Mouse (Mus musculus) splenic B cell, adult 2 months (primary cell): ENCODE results near the gene Arid3a.

Source experiments
- DNase-seq: peaks from one replicate; pipeline ENCODE4 v3.0.0-alpha.2; 2011; ENCODE audit warnings: low read depth, low spot score
- H3K27me3 ChIP-seq: 2 replicates; pipeline ENCODE4 v1.6.1; 2012; ENCODE audit warnings: mild to moderate bottlenecking, low read length, moderate library complexity, mixed read lengths; ENCODE audit not compliant: control insufficient read depth, poor library complexity, insufficient read depth, severe bottlenecking
- H3K36me3 ChIP-seq: 2 replicates; pipeline ENCODE4 v1.6.1; 2012; ENCODE audit warnings: mild to moderate bottlenecking, low read length, moderate library complexity, mixed read lengths; ENCODE audit not compliant: control insufficient read depth, poor library complexity, insufficient read depth, severe bottlenecking

The Arid3a gene

GRCm38 (mm10) chr10:79916808-79917531, 9.9 kb upstream of the Arid3a start, which contains the start of gene Kiss1r:
Gene Kiss1r, plus strand, starts transcription at chr10:79916971.
- H3K36me3 ChIP-seq: no peaks in the 10 kb centered on the region
- no peaks in the 10 kb centered on the region for H3K27me3 ChIP-seq
- peak; percentile 73 for DNase-seq

GRCm38 (mm10) chr10:79917532-79918100, 9.2 kb upstream of the Arid3a start:
- DNase-seq: no peak
- no peaks in the 10 kb centered on the region for H3K27me3 ChIP-seq
- no peaks in the 10 kb centered on the region for H3K36me3 ChIP-seq

- DNase-seq: no peak
- Histone ChIP-seq H3K36me3 (no peaks in the 10 kb centered on the region), H3K27me3 (no peaks in the 10 kb centered on the region)
Observed at GRCm38 (mm10) chr10:79918231-79919078, 8.4 kb upstream of the Arid3a start.

- no peaks in the 10 kb centered on the region for H3K27me3 ChIP-seq
- DNase-seq: peak; percentile 27
Observed at GRCm38 (mm10) chr10:79919251-79919849, 7.5 kb upstream of the Arid3a start.

GRCm38 (mm10) chr10:79920056-79920890, 6.6 kb upstream of the Arid3a start:
- no peak for DNase-seq
- no peaks in the 10 kb centered on the region for H3K36me3 ChIP-seq
- H3K27me3 ChIP-seq: no peaks in the 10 kb centered on the region

More at GRCm38 (mm10) chr10:79919251-79919849, 7.5 kb upstream of the Arid3a start:
- no peaks in the 10 kb centered on the region for H3K36me3 ChIP-seq

GRCm38 (mm10) chr10:79920958-79921535, 5.8 kb upstream of the Arid3a start, which contains the start of gene R3hdm4:
Gene R3hdm4, minus strand, starts transcription at chr10:79921208.
- Histone ChIP-seq H3K36me3 (no peaks in the 10 kb centered on the region), H3K27me3 (no peaks in the 10 kb centered on the region)
- peak; percentile 31 for DNase-seq

GRCm38 (mm10) chr10:79921572-79921971, 5.3 kb upstream of the Arid3a start:
- DNase-seq: no peak
- Histone ChIP-seq H3K36me3 (no peaks in the 10 kb centered on the region), H3K27me3 (no peaks in the 10 kb centered on the region)

GRCm38 (mm10) chr10:79924998-79925784, 1.7 kb upstream of the Arid3a start:
- no peaks in the 10 kb centered on the region for H3K36me3 ChIP-seq
- peak; percentile 94 for DNase-seq
- H3K27me3 ChIP-seq: no peaks in the 10 kb centered on the region

GRCm38 (mm10) chr10:79925785-79926490, 905 bp upstream of the Arid3a start:
- no peaks in the 10 kb centered on the region for H3K36me3 ChIP-seq
- peak; percentile 62 for DNase-seq

GRCm38 (mm10) chr10:79927324-79928029, 634 bp downstream of the Arid3a start:
- Histone ChIP-seq H3K36me3 (peaks cover 2% of the 10 kb centered on the region; the same call in 1 of the 2 replicates), H3K27me3 (no peaks in the 10 kb centered on the region)
- DNase-seq: peak; percentile 57

More at GRCm38 (mm10) chr10:79925785-79926490, 905 bp upstream of the Arid3a start:
- no peaks in the 10 kb centered on the region for H3K27me3 ChIP-seq

- Histone ChIP-seq H3K27me3 (no peaks in the 10 kb centered on the region), H3K36me3 (peaks cover 2% of the 10 kb centered on the region; the same call in 1 of the 2 replicates)
- DNase-seq: peak; percentile 63
Observed at GRCm38 (mm10) chr10:79928030-79928694, 1.3 kb downstream of the Arid3a start.
